Mouse (Mus musculus) forebrain, postnatal 0 days (tissue): ENCODE data around the gene Ctsw. TPM values are rescaled to one million over a fixed set of nuclear protein-coding genes. Genes with fewer than 3 reads are reported as not detected.
A peak's percentile ranks its signal among the peaks of the same experiment; 100 is the strongest.

Experiments
- ATAC-seq: fragments of 200-750 bp; cut with Nextera tagmentation; 2 replicates; pipeline ENCODE4 v1.8.0; 2017; ENCODE audit warnings: mild to moderate bottlenecking, moderate library complexity
- DNase-seq: peaks from one replicate; pipeline ENCODE4 v3.0.0-alpha.2; 2015
- H3K27ac ChIP-seq: fragments of 300-500 bp; sonication (generic); 2 replicates; pipeline ENCODE4 v1.5.1; 2014; ENCODE audit warnings: low read depth, mild to moderate bottlenecking, antibody characterized with exemption, low read length, moderate library complexity, mixed read lengths
- H3K27me3 ChIP-seq: fragments of 300-500 bp; sonication (generic); 2 replicates; pipeline ENCODE4 v1.6.1; 2014; ENCODE audit warnings: mild to moderate bottlenecking, low read length, mixed read lengths; ENCODE audit not compliant: insufficient read depth
- H3K36me3 ChIP-seq: fragments of 300-500 bp; sonication (generic); 2 replicates; pipeline ENCODE4 v1.6.1; 2014; ENCODE audit warnings: mild to moderate bottlenecking, moderate library complexity; ENCODE audit not compliant: insufficient read depth
- H3K4me1 ChIP-seq: fragments of 300-500 bp; sonication (generic); 2 replicates; pipeline ENCODE4 v1.6.1; 2014; ENCODE audit warnings: antibody characterized with exemption; ENCODE audit not compliant: insufficient read depth
- H3K4me2 ChIP-seq: fragments of 300-500 bp; sonication (generic); 2 replicates; pipeline ENCODE4 v1.6.1; 2014; ENCODE audit warnings: low read depth, mild to moderate bottlenecking, moderate library complexity
- H3K4me3 ChIP-seq: fragments of 300-500 bp; sonication (generic); 2 replicates; pipeline ENCODE4 v1.5.1; 2014; ENCODE audit warnings: low read depth, low read length, mixed read lengths
- H3K9ac ChIP-seq: fragments of 300-500 bp; sonication (generic); 2 replicates; pipeline ENCODE4 v1.6.1; 2014; ENCODE audit warnings: mild to moderate bottlenecking
- H3K9me3 ChIP-seq: fragments of 300-500 bp; sonication (generic); 2 replicates; pipeline ENCODE4 v1.6.1; 2016; ENCODE audit warnings: low read length
- CTCF ChIP-seq: sonication (generic); IDR thresholded peaks from 2 replicates; pipeline ENCODE4 v1.5.1; 2016; ENCODE audit warnings: antibody characterized with exemption, control low read depth, low read depth
- WGBS: fragments of 180-500 bp; shearing (Covaris S2); extraction: QIAGEN DNeasy Blood & Tissue Kit; methylation state at CpG from one replicate; pipeline ENCODE4 v1.1.7; 2014; 5-methylcytosine and 5-hydroxymethylcytosine counted together
- polyA plus RNA-seq: library from polyadenylated mRNA; unstranded; fragments of >200 nt; fragmentation: Nextera tagmentation; extraction: Ambion mirVana; gene quantifications from 2 replicates; pipeline ENCODE4 v1.2.1, GENCODE M21; 2015
- total RNA-seq: library from RNA; depleted of rRNA; stranded (reverse); fragments of >200 nt; gene quantifications from 2 replicates; pipeline ENCODE4 v1.2.3, GENCODE M21; 2014; rRNA removed

The Ctsw gene
- total RNA-seq (1.0 and 1.7 TPM in 2 replicates), polyA plus RNA-seq (2.3 and 2.5 TPM in 2 replicates)

GRCm38 (mm10) chr19:5468374-5468773, at the start of gene Ctsw:
Gene Ctsw (minus strand): TSS chr19:5468507.
- no peak within 1 kb of the TSS for H3K4me3 ChIP-seq
- no peaks in the 10 kb centered on the region for H3K9me3 ChIP-seq
- TF ChIP-seq CTCF: no peak
- 60% methylated on average over 5 of the region's 5 CpGs for WGBS
- peaks cover 29% of the 10 kb centered on the region for H3K36me3 ChIP-seq
- H3K4me2 ChIP-seq: no peak within 1 kb of the TSS
- H3K27ac ChIP-seq: no peak within 1 kb of the TSS
- no peak for ATAC-seq
- DNase-seq: no peak
- H3K27me3 ChIP-seq: no peaks in the 10 kb centered on the region
- no peak within 1 kb of the TSS for H3K9ac ChIP-seq
- no peaks in the 10 kb centered on the region; the same call in 1 of the 2 replicates for H3K4me1 ChIP-seq

GRCm38 (mm10) chr19:5516906-5517505, 48.7 kb upstream of the Ctsw start:
- H3K27ac ChIP-seq: no peak overlapping the region
- H3K9ac ChIP-seq: no peak overlapping the region
- H3K4me1 ChIP-seq: no peaks in the 10 kb centered on the region
- no peaks in the 10 kb centered on the region for H3K27me3 ChIP-seq
- H3K4me3 ChIP-seq: no peak overlapping the region
- 77% methylated on average over 8 of the region's 8 CpGs for WGBS
- no peaks in the 10 kb centered on the region for H3K36me3 ChIP-seq
- ATAC-seq: no peak
- no peaks in the 10 kb centered on the region for H3K9me3 ChIP-seq
- no peak for TF ChIP-seq CTCF
- no peak for DNase-seq
- H3K4me2 ChIP-seq: no peak overlapping the region

- Histone ChIP-seq H3K9me3 (no peaks in the 10 kb centered on the region), H3K36me3 (no peaks in the 10 kb centered on the region), H3K9ac (no peak overlapping the region), H3K27me3 (no peaks in the 10 kb centered on the region), H3K27ac (no peak overlapping the region), H3K4me1 (peaks cover 3% of the 10 kb centered on the region), H3K4me3 (no peak overlapping the region), H3K4me2 (no peak overlapping the region)
- 75% methylated on average over 7 of the region's 7 CpGs for WGBS
- ATAC-seq (no peak), DNase-seq (no peak)
- TF ChIP-seq CTCF: 0 out of 2 replicates have a peak, but pooled peaks have one; percentile 10
These were observed 47.8 kb upstream of the Ctsw start for GRCm38 (mm10) chr19:5515840-5516777.

- Histone ChIP-seq H3K27ac (no peak overlapping the region), H3K4me1 (peaks cover 20% of the 10 kb centered on the region), H3K9me3 (no peaks in the 10 kb centered on the region), H3K9ac (no peak overlapping the region), H3K4me3 (no peak overlapping the region), H3K27me3 (no peaks in the 10 kb centered on the region), H3K36me3 (no peaks in the 10 kb centered on the region), H3K4me2 (no peak overlapping the region)
- TF ChIP-seq CTCF: no peak
- WGBS: 84% methylated on average over 3 of the region's 3 CpGs
- DNase-seq (no peak), ATAC-seq (no peak)
These were observed 44.7 kb upstream of the Ctsw start for GRCm38 (mm10) chr19:5513005-5513349.

GRCm38 (mm10) chr19:5512091-5513004, 44.0 kb upstream of the Ctsw start:
- no peaks in the 10 kb centered on the region for H3K36me3 ChIP-seq

GRCm38 (mm10) chr19:5511074-5511632, 42.8 kb upstream of the Ctsw start:
- no peaks in the 10 kb centered on the region for H3K36me3 ChIP-seq
- H3K4me2 ChIP-seq: peak overlapping the region; percentile 81
- DNase-seq (no peak), ATAC-seq (no peak)
- H3K9ac ChIP-seq: peak overlapping the region; percentile 58
- H3K4me3 ChIP-seq: peak overlapping the region; percentile 58
- H3K27me3 ChIP-seq: no peaks in the 10 kb centered on the region
- H3K9me3 ChIP-seq: no peaks in the 10 kb centered on the region
- peaks cover 20% of the 10 kb centered on the region for H3K4me1 ChIP-seq
- no peak for TF ChIP-seq CTCF
- 56% methylated on average over 15 of the region's 15 CpGs for WGBS
- H3K27ac ChIP-seq: peak overlapping the region; percentile 79; the same call in 1 of the 2 replicates

More at GRCm38 (mm10) chr19:5512091-5513004, 44.0 kb upstream of the Ctsw start:
- Histone ChIP-seq H3K4me2 (no peak overlapping the region), H3K9ac (no peak overlapping the region), H3K9me3 (no peaks in the 10 kb centered on the region), H3K27me3 (no peaks in the 10 kb centered on the region), H3K4me1 (peaks cover 20% of the 10 kb centered on the region), H3K4me3 (no peak overlapping the region), H3K27ac (no peak overlapping the region)
- no peak for TF ChIP-seq CTCF
- ATAC-seq (no peak), DNase-seq (no peak)
- WGBS: 76% methylated on average over 12 of the region's 12 CpGs
